Mouse (Mus musculus): ENCODE measurements around the gene Gpr21.

DNA sequence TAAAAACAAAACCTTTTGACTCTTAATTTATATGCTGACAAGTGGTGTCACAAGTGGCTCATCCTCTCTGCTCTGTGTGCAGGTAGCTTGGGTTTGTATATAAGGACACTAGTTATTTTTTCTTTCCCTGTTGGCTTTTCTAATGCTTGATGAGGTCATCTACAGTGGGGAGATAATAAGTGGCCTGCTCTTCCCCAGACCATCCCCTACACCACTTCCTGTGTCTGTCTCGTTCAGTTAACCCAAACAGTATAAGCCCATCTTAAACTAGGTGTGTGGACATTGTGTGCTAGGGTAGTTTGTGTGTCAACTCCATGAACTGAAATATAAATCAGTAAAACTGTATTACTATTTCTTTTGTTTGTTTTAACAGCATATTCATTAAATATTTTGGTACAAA, 49.9 kb downstream of the Gpr21 start:
- TF ChIP-seq POLR2A (IDR thresholded peaks at IDR 0.05; ENCODE audit: borderline replicate concordance, extremely low read depth, insufficient read depth, insufficient read length, poor library complexity, severe bottlenecking), result no peak
- no peak for TF ChIP-seq CTCF (IDR thresholded peaks at IDR 0.05; ENCODE audit: borderline replicate concordance, extremely low read depth, insufficient read depth, insufficient read length)

Data from brain, embryonic 14.5 days (tissue).